Mouse (Mus musculus) forebrain, embryonic 10.5 days (tissue): ENCODE data around the gene Gm37240. TPM values are rescaled to one million over a fixed set of nuclear protein-coding genes. Genes with fewer than 3 reads are reported as not detected.
"Not testable (repeated sequence)": the region's sequence is repeated elsewhere in the genome, so short reads cannot be mapped to it uniquely, and the experiment has no call there.

Source experiments
- DNase-seq: peaks from one replicate; pipeline ENCODE4 v3.0.0-alpha.2; 2017; ENCODE audit warnings: low spot score; ENCODE audit errors: extremely low spot score
- H3K27ac ChIP-seq: fragments of 300-500 bp; sonication (generic); 2 replicates; pipeline ENCODE4 v1.5.1; 2016; ENCODE audit warnings: mild to moderate bottlenecking
- H3K27me3 ChIP-seq: fragments of 300-500 bp; sonication (generic); 2 replicates; pipeline ENCODE4 v1.6.1; 2016; ENCODE audit warnings: mild to moderate bottlenecking; ENCODE audit not compliant: poor library complexity, severe bottlenecking
- H3K36me3 ChIP-seq: fragments of 300-500 bp; sonication (generic); replicated peaks from 2 replicates; pipeline ENCODE4 v1.6.1; 2016; ENCODE audit warnings: mild to moderate bottlenecking, moderate library complexity
- H3K4me1 ChIP-seq: fragments of 300-500 bp; sonication (generic); 2 replicates; pipeline ENCODE4 v1.6.1; 2016
- H3K4me3 ChIP-seq: fragments of 300-500 bp; sonication (generic); 2 replicates; pipeline ENCODE4 v1.5.1; 2016; ENCODE audit warnings: mild to moderate bottlenecking, moderate library complexity
- H3K9me3 ChIP-seq: fragments of 300-500 bp; sonication (generic); 2 replicates; pipeline ENCODE4 v1.6.1; 2016; ENCODE audit warnings: mild to moderate bottlenecking, moderate library complexity
- WGBS: fragments of 180-500 bp; shearing (Covaris S2); methylation state at CpG from one replicate; pipeline ENCODE4 v1.1.7; 2016; 5-methylcytosine and 5-hydroxymethylcytosine counted together
- polyA plus RNA-seq: library from polyadenylated mRNA; unstranded; fragments of >200 nt; fragmentation: Nextera tagmentation; extraction: Ambion mirVana; gene quantifications from 2 replicates; pipeline ENCODE4 v1.2.1, GENCODE M21; 2016

Gm37240 gene
- polyA plus RNA-seq, 1 experiment from 2014 or later, result 0.77 TPM

DNA sequence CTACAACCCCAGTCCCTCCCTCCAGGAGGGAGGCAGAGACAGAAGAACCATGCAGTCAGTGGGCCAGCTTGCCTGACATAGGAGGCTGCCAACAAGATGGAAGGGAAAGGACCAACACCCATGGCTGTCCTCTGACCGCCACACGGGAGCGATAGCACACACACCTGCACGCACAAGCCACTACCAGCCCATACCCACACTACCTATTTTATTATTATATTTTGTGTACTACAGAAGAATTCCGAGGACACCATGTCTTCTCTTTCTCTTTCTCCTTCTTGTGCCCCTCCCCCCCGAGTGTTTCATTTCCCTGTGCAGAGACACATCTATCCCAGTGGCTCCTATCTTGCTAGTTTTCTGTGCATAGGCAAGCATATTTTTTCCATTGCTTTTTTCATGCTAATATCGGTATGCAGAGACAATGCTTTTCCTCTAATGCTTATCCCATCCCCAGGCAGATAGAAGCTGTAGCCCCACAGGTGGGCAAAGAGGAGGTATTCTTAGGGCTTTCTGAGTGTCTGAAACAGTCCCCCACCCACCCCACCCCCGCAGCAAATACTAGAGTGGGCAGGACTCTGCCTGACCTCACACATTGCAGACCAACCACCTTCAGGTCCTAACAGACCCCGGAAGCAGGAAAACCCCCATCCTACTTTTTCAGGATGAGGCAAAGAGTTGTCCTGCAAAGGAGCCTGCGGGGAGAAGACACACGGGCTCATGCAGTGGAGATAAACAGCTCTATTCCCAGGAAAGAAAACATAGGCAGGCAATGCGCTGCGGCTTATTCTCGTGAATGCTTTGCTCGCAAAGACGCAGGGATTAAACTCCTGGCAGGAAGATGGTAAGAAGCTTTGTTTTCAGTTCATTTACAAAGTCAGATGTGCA lies 1232.2 kb downstream of the Gm37240 start:
- Histone ChIP-seq H3K9me3 (peaks cover 7% of the 10 kb centered on the region; the same call in 1 of the 2 replicates), H3K27ac (0 out of 2 replicates have a peak overlapping the region, but pooled peaks have one; percentile 51), H3K4me1 (peaks cover 32% of the 10 kb centered on the region), H3K36me3 (no peaks in the 10 kb centered on the region), H3K27me3 (peaks cover 38% of the 10 kb centered on the region), H3K4me3 (peak overlapping the region; percentile 36)
- 12% methylated on average over 16 of the region's 16 CpGs for WGBS
- no peak for DNase-seq

DNA sequence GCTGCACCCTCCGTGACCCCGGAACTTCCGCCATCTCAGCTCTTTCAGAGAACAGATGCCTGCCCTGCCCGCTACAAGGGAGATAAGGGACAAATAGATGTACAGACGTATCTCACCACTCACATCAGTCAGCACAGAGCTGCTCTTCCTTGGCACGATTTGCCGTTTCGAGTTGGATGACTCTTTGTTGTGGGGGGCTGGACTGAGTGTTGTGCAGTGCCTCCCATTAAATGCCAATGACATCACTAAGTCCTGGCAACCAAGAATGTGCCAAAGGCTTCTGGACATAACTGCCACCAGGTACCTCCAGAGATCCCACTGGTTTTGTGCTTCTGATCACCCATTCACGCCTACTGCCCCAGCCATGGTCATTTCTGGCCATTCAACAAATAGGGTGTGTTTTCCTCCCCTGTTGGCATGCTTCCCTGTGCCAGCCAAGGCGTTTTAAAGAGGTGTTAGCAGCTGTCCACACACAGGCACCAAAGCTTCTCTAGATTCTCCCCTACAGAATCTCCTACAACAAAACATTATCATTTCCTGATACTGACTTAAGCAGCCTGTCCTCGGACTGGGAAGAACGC lies 1233.0 kb downstream of the Gm37240 start:
- no peak for DNase-seq
- no peaks in the 10 kb centered on the region for H3K36me3 ChIP-seq
- peaks cover 7% of the 10 kb centered on the region; the same call in 1 of the 2 replicates for H3K9me3 ChIP-seq
- H3K27ac ChIP-seq, result no peak overlapping the region
- H3K4me3 ChIP-seq, result peak overlapping the region; percentile 36
- peaks cover 32% of the 10 kb centered on the region for H3K4me1 ChIP-seq
- 48% methylated on average over 12 of the region's 12 CpGs for WGBS
- H3K27me3 ChIP-seq, result peaks cover 38% of the 10 kb centered on the region

DNA sequence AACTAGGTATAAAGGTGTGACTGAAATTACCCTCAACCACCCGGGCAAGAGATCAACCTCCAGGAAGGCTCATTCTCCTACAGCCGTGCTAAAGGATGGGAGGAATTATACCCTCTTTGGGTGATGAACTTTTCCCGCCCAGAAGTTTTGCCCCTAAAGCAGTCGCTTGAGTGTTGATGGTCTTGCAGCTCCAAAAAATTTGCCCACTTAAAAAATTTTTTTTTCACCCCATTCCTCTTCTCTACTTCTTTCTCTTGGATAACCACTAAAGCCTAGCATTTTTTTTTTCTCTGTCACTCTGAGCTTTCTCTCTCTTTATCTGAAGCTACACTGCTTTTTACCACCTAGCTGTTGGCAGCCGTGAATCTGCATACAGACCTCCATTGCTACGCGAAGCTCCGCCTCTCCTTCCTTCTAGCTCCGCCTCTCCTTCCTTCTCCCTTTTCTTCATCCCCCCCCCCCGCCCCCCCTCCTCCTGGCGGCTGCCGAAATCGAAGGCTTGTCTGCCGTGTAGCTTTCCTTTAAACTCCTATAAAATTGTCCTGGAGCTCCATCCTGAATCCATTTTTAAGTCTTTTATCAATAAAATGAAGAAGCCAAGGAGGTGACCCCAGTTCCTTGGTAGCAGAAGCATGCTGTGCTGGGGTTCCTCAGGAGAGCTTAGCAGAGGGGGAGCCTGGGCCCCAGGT lies 1233.6 kb downstream of the Gm37240 start:
- Histone ChIP-seq H3K36me3 (no peaks in the 10 kb centered on the region), H3K4me1 (peaks cover 32% of the 10 kb centered on the region), H3K4me3 (peak overlapping the region; percentile 36), H3K27me3 (peaks cover 38% of the 10 kb centered on the region), H3K27ac (no peak overlapping the region), H3K9me3 (peaks cover 4% of the 10 kb centered on the region; the same call in 1 of the 2 replicates)
- 32% methylated on average over 14 of the region's 14 CpGs for WGBS
- DNase-seq, result no peak

DNA sequence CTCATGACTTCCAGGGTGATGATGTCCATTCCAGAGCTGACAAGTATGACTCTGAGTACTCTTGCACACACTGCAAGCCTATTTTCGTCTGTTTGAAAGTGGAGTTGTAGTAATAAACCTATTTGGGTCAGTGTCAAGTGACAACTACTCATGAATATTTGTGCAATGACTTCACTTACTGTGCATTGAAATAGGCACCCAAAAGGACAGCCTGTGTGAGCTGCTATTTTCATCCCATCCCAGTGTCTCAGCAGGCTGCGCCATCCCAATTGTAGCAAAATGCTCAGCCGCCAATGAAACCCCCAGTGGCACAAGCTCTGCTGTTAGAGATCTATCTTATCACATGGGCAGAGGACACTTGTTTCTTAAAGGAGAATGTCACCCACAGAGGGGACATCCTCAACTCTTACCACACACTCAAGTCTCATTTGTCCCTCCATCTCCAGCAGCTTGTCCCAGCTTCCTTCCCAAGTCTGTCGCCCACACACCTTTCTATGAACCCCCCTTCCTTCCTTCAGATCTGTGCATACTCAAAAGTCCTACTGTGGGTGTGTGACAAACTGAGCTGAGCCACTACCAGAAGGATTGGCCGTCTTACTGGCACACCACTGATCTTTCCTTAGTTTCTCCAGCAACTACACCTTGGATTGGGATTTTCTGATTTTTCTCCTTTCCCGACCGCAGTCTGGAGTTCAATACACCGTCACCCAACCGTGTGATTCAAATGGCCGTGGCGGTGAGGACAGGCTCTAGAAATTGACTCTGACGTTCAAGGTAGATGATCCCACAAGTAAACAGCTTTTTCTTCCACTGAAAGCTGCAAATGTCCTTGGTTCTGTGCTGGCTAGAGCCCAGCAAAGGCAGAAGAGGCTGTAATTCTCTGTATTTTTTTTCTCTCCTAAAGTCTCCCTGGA lies 1234.4 kb downstream of the Gm37240 start:
- 85% methylated on average over 12 of the region's 12 CpGs for WGBS
- H3K9me3 ChIP-seq, result peaks cover 3% of the 10 kb centered on the region; the same call in 1 of the 2 replicates

DNA sequence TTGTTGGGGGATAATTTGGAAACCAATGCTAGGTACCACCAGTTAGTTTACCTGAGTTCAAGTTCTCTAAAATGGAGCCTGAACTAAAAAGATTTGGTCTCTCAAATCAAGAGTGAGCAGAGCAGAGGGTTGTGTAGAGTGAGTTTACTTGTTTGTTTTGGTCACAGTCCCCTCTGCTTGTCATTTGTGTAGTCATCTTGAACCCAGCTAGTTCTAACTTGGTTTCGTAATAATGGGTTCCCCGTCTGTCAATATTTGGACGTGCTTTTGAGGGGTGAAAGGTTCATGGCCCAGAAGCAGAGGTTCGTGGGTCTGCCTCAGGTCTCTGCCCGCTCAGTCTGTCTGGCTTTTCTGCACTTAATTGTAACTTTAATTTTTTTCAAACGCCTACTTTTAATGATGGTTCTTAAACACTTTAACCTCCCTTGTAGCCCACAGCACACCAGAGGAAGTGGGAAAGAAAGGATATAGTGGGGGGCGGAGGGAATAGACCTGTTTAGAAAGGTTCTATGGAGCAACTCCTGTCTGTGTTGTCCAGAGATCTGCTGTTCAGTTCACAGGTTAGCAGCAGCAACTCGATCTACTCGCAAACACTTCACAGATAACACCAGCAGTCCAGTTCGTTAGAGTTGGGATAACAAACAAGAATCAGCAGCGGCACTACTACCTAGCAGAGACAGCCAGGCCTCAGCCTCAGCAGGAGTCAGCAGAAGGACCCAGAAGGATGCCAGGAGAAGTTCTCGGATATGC lies 1237.6 kb downstream of the Gm37240 start:
- Histone ChIP-seq H3K4me1 (peaks cover 21% of the 10 kb centered on the region), H3K9me3 (peaks cover 3% of the 10 kb centered on the region; the same call in 1 of the 2 replicates), H3K27ac (no peak overlapping the region), H3K4me3 (no peak overlapping the region), H3K27me3 (peaks cover 19% of the 10 kb centered on the region), H3K36me3 (no peaks in the 10 kb centered on the region)
- 93% methylated on average over 12 of the region's 12 CpGs for WGBS
- DNase-seq, result no peak

More for the DNA sequence above, 1234.4 kb downstream of the Gm37240 start:
- Histone ChIP-seq H3K27me3 (peaks cover 38% of the 10 kb centered on the region), H3K4me3 (no peak overlapping the region), H3K27ac (no peak overlapping the region), H3K36me3 (no peaks in the 10 kb centered on the region), H3K4me1 (peaks cover 32% of the 10 kb centered on the region)
- no peak for DNase-seq

DNA sequence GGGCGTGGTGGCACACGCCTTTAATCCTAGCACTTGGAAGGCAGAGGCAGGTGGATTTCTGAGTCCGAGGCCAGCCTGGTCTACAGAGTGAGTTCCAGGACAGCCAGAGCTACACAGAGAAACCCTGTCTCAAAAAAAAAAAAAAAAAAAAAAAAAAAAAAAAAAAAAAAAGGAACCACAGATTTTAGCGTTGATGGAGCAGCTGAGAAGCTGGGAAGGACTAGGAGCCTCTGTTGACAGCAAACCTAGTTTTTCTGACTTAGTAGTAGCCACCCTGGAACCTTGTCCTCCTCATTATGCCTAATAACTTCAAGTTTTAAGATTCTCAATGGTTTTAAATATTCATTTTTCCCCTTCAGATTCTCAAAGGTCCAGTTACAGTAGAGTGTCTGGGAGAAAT lies 1239.2 kb downstream of the Gm37240 start:
- H3K4me3 ChIP-seq, DNase-seq, H3K4me1 ChIP-seq: not testable (repeated sequence)

DNA sequence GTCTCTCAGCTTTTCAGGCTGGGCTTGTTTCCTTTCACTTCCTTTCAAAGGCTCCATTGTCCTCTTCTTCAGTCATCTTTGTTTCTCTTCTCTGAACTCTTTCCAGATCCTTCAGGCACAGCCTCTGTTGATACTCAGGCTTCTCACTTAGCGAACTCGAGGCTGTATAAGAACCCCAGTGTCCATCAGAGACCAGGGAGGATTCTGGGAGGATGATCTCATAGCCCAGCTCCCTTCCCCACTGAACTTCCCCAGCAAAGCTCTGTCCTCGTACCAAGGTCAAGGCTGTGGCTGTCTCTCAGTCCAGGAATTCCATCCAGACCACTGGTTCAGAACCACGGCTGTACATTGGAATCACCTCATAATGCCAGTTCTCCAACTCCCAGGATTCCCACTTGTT lies 1239.7 kb downstream of the Gm37240 start:
- H3K27ac ChIP-seq, result peak overlapping the region; percentile 40; the same call in 1 of the 2 replicates

More for the DNA sequence above, 1239.2 kb downstream of the Gm37240 start:
- H3K36me3 ChIP-seq, H3K27ac ChIP-seq, H3K27me3 ChIP-seq, H3K9me3 ChIP-seq: not testable (repeated sequence)
- 88% methylated on average over 4 of the region's 4 CpGs for WGBS

DNA sequence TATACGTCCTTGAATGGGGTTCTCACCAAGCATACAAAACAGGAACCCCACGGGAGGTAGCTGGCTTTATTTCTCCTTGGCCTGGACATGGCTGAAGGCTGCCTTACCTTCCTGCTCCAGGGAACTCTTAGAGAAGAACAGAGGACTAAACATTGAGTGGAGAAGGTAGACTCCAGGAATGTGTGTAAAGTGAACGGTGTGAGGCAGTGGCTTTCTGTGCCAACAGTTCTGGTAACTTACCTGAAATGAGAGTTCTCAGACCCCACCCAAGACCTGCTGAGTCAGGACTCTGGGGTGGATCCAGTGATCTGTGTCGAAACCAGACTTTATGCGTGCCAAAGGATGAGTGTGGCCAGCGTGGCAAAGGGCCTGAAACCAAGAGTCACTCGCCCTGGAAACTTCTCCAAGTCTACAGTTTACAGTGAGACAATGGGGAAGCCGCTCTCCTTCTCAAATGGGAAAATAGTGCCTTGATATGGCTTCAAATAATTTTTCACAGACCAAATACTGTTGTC lies 1240.9 kb downstream of the Gm37240 start:
- no peaks in the 10 kb centered on the region for H3K27me3 ChIP-seq
- H3K4me1 ChIP-seq, result peaks cover 7% of the 10 kb centered on the region
- peaks cover 3% of the 10 kb centered on the region; the same call in 1 of the 2 replicates for H3K9me3 ChIP-seq
- no peak overlapping the region for H3K4me3 ChIP-seq
- WGBS, result 90% methylated on average over 8 of the region's 8 CpGs
- H3K36me3 ChIP-seq, result no peaks in the 10 kb centered on the region
- DNase-seq, result no peak
- H3K27ac ChIP-seq, result no peak overlapping the region

More for the DNA sequence above, 1239.7 kb downstream of the Gm37240 start:
- Histone ChIP-seq H3K9me3 (peaks cover 3% of the 10 kb centered on the region; the same call in 1 of the 2 replicates), H3K4me1 (peaks cover 7% of the 10 kb centered on the region), H3K27me3 (peaks cover 1% of the 10 kb centered on the region; the same call in 1 of the 2 replicates), H3K36me3 (no peaks in the 10 kb centered on the region), H3K4me3 (no peak overlapping the region)
- no peak for DNase-seq
- WGBS, result 43% methylated on average over 4 of the region's 4 CpGs

DNA sequence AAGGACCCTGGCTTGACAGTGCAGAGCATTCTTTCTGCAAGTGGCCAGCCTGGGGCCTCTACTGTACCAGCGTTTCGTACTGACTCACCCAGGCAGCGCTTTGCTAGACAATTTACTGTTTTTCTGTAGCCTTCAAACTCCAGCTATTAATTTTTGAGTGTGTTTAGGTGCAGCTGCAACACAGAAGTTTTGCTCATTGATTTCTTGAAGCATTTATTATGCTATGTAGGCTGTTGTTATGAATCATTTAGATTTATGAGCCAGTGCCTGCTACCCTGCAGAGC lies 1241.4 kb downstream of the Gm37240 start:
- H3K4me1 ChIP-seq, result peaks cover 7% of the 10 kb centered on the region
- 91% methylated on average over 3 of the region's 3 CpGs for WGBS

DNA sequence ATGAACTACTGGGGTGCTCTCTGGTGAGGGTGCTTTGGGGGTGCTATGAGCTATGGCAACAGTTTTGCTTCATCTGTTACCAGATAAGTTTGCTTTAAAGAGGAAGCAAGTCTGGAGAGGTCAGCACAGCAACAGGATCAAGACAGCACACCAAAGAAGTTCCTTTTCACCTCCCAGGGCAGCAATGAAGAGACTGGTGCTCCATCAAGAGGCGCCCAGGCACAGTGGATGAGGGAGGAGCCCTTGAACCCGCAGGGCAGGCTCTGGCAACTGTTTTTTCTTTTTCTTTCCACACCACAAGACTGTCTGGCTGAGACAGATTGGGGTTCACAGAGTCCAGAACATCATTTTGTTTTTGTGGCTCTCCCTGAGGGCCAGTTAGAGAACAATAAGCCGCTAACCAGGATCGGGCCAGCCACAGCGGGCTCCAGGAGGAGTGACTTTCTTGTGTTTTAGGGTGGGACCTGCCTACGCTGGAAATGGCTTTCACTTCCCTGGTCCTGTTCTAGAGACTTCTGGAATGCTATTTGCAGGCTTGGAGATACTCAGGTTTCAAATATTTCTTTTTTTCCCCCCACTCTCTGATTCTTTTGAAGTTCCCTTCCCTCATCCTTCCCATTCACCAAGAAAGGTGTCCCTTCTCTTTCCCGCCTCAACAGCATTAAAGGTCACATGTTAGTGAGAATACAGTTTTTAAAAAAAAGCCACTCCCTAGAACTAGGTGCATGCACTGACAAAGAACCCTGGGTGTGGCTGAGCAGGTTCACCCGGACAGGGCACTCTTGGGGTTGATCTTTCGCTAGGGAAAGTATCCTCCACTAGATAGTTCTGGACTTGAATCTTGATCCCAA lies 1241.9 kb downstream of the Gm37240 start:
- H3K27ac ChIP-seq, result no peak overlapping the region
- H3K36me3 ChIP-seq, result no peaks in the 10 kb centered on the region
- no peaks in the 10 kb centered on the region for H3K27me3 ChIP-seq
- WGBS, result 87% methylated on average over 9 of the region's 9 CpGs
- H3K9me3 ChIP-seq, result peaks cover 2% of the 10 kb centered on the region; the same call in 1 of the 2 replicates
- DNase-seq, result no peak
- no peak overlapping the region for H3K4me3 ChIP-seq
- H3K4me1 ChIP-seq, result peaks cover 9% of the 10 kb centered on the region

More for the DNA sequence above, 1241.4 kb downstream of the Gm37240 start:
- no peak overlapping the region for H3K27ac ChIP-seq
- H3K4me3 ChIP-seq, result no peak overlapping the region
- DNase-seq, result no peak
- H3K9me3 ChIP-seq, result peaks cover 3% of the 10 kb centered on the region; the same call in 1 of the 2 replicates
- no peaks in the 10 kb centered on the region for H3K36me3 ChIP-seq
- H3K27me3 ChIP-seq, result no peaks in the 10 kb centered on the region
